ENCODE assay signal across 8 mouse cellular contexts in genomic region chr10:116330961-116331510, GRCm38 (mm10). TPM values are rescaled to one million over a fixed set of nuclear protein-coding genes. Genes with fewer than 3 reads are reported as not detected.
DNase-seq lines count a peak whose midpoint lies in the region; ATAC-seq lines count a peak whose summit lies in the region.

No protein-coding gene starts in this region.

- DNase-seq in liver, embryonic 11.5 days (ENCODE audit: low spot score): no peak
- DNase-seq in liver: no peak
- DNase-seq in embryonic facial prominence, embryonic 11.5 days (ENCODE audit: low spot score): peak; percentile 17
- peak; percentile 47 for DNase-seq in limb, embryonic 10.5 days (ENCODE audit: low spot score)
- DNase-seq in retina, embryonic 14.5 days (ENCODE audit: low spot score): peak; percentile 26
- DNase-seq in left cerebral cortex, adult 8-10 months (ENCODE audit: low spot score in 2 of 2): no peak
- no peak for DNase-seq in gastrocnemius, postnatal 10 days

- H3K36me3 ChIP-seq in liver, embryonic 11.5 days (ENCODE audit: control insufficient read depth, insufficient read depth, low read length): no peaks in the 10 kb centered on the region
- no peaks in the 10 kb centered on the region for H3K36me3 ChIP-seq in embryonic facial prominence, embryonic 11.5 days (replicated peaks; ENCODE audit: control insufficient read depth, insufficient read depth, low read depth, low read length)
- H3K36me3 ChIP-seq in limb, embryonic 10.5 days: no peaks in the 10 kb centered on the region

- no peaks in the 10 kb centered on the region for H3K9me3 ChIP-seq in liver, embryonic 11.5 days (ENCODE audit: control insufficient read depth, low read length)
- H3K9me3 ChIP-seq in embryonic facial prominence, embryonic 11.5 days (replicated peaks; ENCODE audit: control insufficient read depth, low read length): no peaks in the 10 kb centered on the region; the same call in 1 of the 2 replicates
- H3K9me3 ChIP-seq in limb, embryonic 10.5 days (replicated peaks): no peaks in the 10 kb centered on the region

- no peak overlapping the region for H3K27ac ChIP-seq in liver, embryonic 11.5 days (ENCODE audit: low read depth, low read length)
- no peak overlapping the region for H3K27ac ChIP-seq in embryonic facial prominence, embryonic 11.5 days (replicated peaks; ENCODE audit: low read depth, low read length)
- peak overlapping the region; percentile 4; the same call in 1 of the 2 replicates for H3K27ac ChIP-seq in limb, embryonic 10.5 days

- no peak overlapping the region for H3K9ac ChIP-seq in liver, embryonic 11.5 days (ENCODE audit: low read depth, low read length)
- H3K9ac ChIP-seq in embryonic facial prominence, embryonic 11.5 days (replicated peaks; ENCODE audit: low read length): no peak overlapping the region; the same call in 1 of the 2 replicates

- WGBS in liver, embryonic 11.5 days: 50% methylated on average over 23 of the region's 23 CpGs
- WGBS in embryonic facial prominence, embryonic 11.5 days: 15% methylated on average over 23 of the region's 23 CpGs
- WGBS in limb, embryonic 10.5 days: 23% methylated on average over 23 of the region's 23 CpGs

- no peak for ATAC-seq in liver, embryonic 11.5 days (replicated peaks; ENCODE audit: low FRiP score)
- ATAC-seq in embryonic facial prominence, embryonic 11.5 days (replicated peaks; ENCODE audit: insufficient number of reproducible peaks, low FRiP score, low TSS enrichment, low read depth): no peak
- ATAC-seq in erythroid progenitor cell, adult 5-6 weeks (replicated peaks; ENCODE audit: low FRiP score, poor library complexity, severe bottlenecking): no peak

- H3K4me1 ChIP-seq in liver, embryonic 11.5 days (replicated peaks; ENCODE audit: control insufficient read depth, insufficient read depth, low read length): no peaks in the 10 kb centered on the region
- H3K4me1 ChIP-seq in embryonic facial prominence, embryonic 11.5 days (ENCODE audit: control insufficient read depth, insufficient read depth, low read length): no peaks in the 10 kb centered on the region
- peaks cover 8% of the 10 kb centered on the region for H3K4me1 ChIP-seq in limb, embryonic 10.5 days

- no peak overlapping the region for H3K4me3 ChIP-seq in liver, embryonic 11.5 days (ENCODE audit: low read depth, low read length)
- peak overlapping the region; percentile 17; the same call in 1 of the 2 replicates for H3K4me3 ChIP-seq in embryonic facial prominence, embryonic 11.5 days (ENCODE audit: low read depth, low read length)
- H3K4me3 ChIP-seq in limb, embryonic 10.5 days: peak overlapping the region; percentile 33

- peak overlapping the region; percentile 34 for H3K4me2 ChIP-seq in liver, embryonic 11.5 days
- H3K4me2 ChIP-seq in embryonic facial prominence, embryonic 11.5 days (ENCODE audit: low read depth, low read length): peak overlapping the region; percentile 48

- no peaks in the 10 kb centered on the region for H3K27me3 ChIP-seq in liver, embryonic 11.5 days (replicated peaks; ENCODE audit: control insufficient read depth, insufficient read depth, low read length)
- no peaks in the 10 kb centered on the region for H3K27me3 ChIP-seq in embryonic facial prominence, embryonic 11.5 days (ENCODE audit: control insufficient read depth, insufficient read depth, low read length)
- H3K27me3 ChIP-seq in limb, embryonic 10.5 days (ENCODE audit: low read depth, poor library complexity, severe bottlenecking): no peaks in the 10 kb centered on the region

RNA-seq across cellular contexts. Expression of gene Ptprb, which starts 55.7 kb away (rescaled TPM):
- polyA plus RNA-seq in liver, embryonic 11.5 days (2014; fragmentation: Nextera tagmentation; extraction: Ambion mirVana): 2.2 and 2.7 TPM in 2 replicates
- 1.8 and 2.1 TPM in 2 replicates for polyA plus RNA-seq in embryonic facial prominence, embryonic 11.5 days (2014; fragmentation: Nextera tagmentation; extraction: Ambion mirVana)
- polyA plus RNA-seq in limb, embryonic 10.5 days (2016; fragmentation: Nextera tagmentation; extraction: Ambion mirVana): 2.0 and 2.2 TPM in 2 replicates
- total RNA-seq in left cerebral cortex, adult 8-10 months (2022): 10 to 100 TPM; 17.6 to 23.0 (median 19.5) TPM
- total RNA-seq in gastrocnemius, postnatal 10 days (2021): 10 to 100 TPM; 36.2 to 42.3 TPM
- not detected in 2 replicates for total RNA-seq in erythroid progenitor cell, adult 5-6 weeks (2015; ENCODE audit: low replicate concordance)
- not detected in 2 replicates for total RNA-seq in erythroid progenitor cell, adult 5-6 weeks (2017; ENCODE audit: low replicate concordance)

Comparison
In these comparisons a context has a peak if more than half of its experiments do, and no peak if none do; other contexts are left out.
1. DNase-seq: peak in embryonic facial prominence, embryonic 11.5 days (single experiment), limb, embryonic 10.5 days (single experiment) and retina, embryonic 14.5 days (single experiment); none in liver, embryonic 11.5 days (single experiment), liver (single experiment), left cerebral cortex, adult 8-10 months (0 of 2) and gastrocnemius, postnatal 10 days (single experiment).
2. RNA of gene Ptprb, which starts 55.7 kb away (total RNA-seq): 36.2 to 42.3 TPM in gastrocnemius, postnatal 10 days and 17.6 to 23.0 TPM in left cerebral cortex, adult 8-10 months; not detected in erythroid progenitor cell, adult 5-6 weeks; every median in the first group is over 10 times any median in the second.